Mouse (Mus musculus) kidney, embryonic 15.5 days (tissue): ENCODE measurements at regions not wholly inside any gene's neighbourhood (a gene's known extent, or its start where the extent isn't known, plus 50 kb on each side); places are given as distances from the start of the nearest gene placed in this dataset.

Experiments used
- ATAC-seq: fragments of 200-750 bp; cut with Nextera tagmentation; replicated peaks from 2 replicates; pipeline ENCODE4 v1.8.0; 2017; ENCODE audit warnings: moderate TSS enrichment; ENCODE audit not compliant: low FRiP score
- H3K27ac ChIP-seq: fragments of 300-500 bp; sonication (generic); 2 replicates; pipeline ENCODE4 v1.5.1; 2015; ENCODE audit warnings: mild to moderate bottlenecking, inconsistent platforms
- H3K27me3 ChIP-seq: fragments of 300-500 bp; sonication (generic); 2 replicates; pipeline ENCODE4 v1.6.1; 2015; ENCODE audit warnings: inconsistent platforms
- H3K36me3 ChIP-seq: fragments of 300-500 bp; sonication (generic); 2 replicates; pipeline ENCODE4 v1.6.1; 2015; ENCODE audit warnings: inconsistent platforms
- H3K4me1 ChIP-seq: fragments of 300-500 bp; sonication (generic); 2 replicates; pipeline ENCODE4 v1.6.1; 2015; ENCODE audit warnings: inconsistent platforms
- H3K4me2 ChIP-seq: fragments of 300-500 bp; sonication (generic); 2 replicates; pipeline ENCODE4 v1.6.1; 2015; ENCODE audit warnings: moderate library complexity, mild to moderate bottlenecking, inconsistent platforms
- H3K4me3 ChIP-seq: fragments of 300-500 bp; sonication (generic); replicated peaks from 2 replicates; pipeline ENCODE4 v1.5.1; 2015; ENCODE audit warnings: mild to moderate bottlenecking, inconsistent platforms
- H3K9ac ChIP-seq: fragments of 300-500 bp; sonication (generic); 2 replicates; pipeline ENCODE4 v1.6.1; 2015; ENCODE audit warnings: mild to moderate bottlenecking, inconsistent platforms
- H3K9me3 ChIP-seq: fragments of 300-500 bp; sonication (generic); replicated peaks from 2 replicates; pipeline ENCODE4 v1.6.1; 2016; ENCODE audit warnings: inconsistent platforms
- whole genome bisulfite sequencing: fragments of 180-500 bp; shearing (Covaris S2); methylation state at CpG from one replicate; pipeline ENCODE4 v1.1.7; 2015; ENCODE audit warnings: mixed read lengths; 5-methylcytosine and 5-hydroxymethylcytosine counted together

GRCm38 (mm10) chr2:45227276-45227944, 110.2 kb upstream of the Zeb2 start:
- Histone ChIP-seq H3K4me2 (no peak overlapping the region), H3K9me3 (no peaks in the 10 kb centered on the region), H3K27me3 (no peaks in the 10 kb centered on the region), H3K36me3 (no peaks in the 10 kb centered on the region), H3K4me3 (no peak overlapping the region), H3K27ac (no peak overlapping the region), H3K9ac (no peak overlapping the region), H3K4me1 (0 out of 2 replicates have a peak, but pooled peaks cover 4% of the 10 kb centered on the region)
- no peak for ATAC-seq
- WGBS = 45% methylated on average over 14 of the region's 14 CpGs

GRCm38 (mm10) chr2:45226045-45226370, 108.8 kb upstream of the Zeb2 start:
- H3K27me3 ChIP-seq = no peaks in the 10 kb centered on the region
- H3K4me1 ChIP-seq = peaks cover 10% of the 10 kb centered on the region; the same call in 1 of the 2 replicates
- WGBS = 67% methylated on average over 4 of the region's 4 CpGs
- no peak for ATAC-seq
- no peaks in the 10 kb centered on the region for H3K9me3 ChIP-seq
- H3K4me3 ChIP-seq = no peak overlapping the region
- no peak overlapping the region for H3K9ac ChIP-seq
- no peaks in the 10 kb centered on the region for H3K36me3 ChIP-seq
- no peak overlapping the region for H3K27ac ChIP-seq
- no peak overlapping the region for H3K4me2 ChIP-seq

GRCm38 (mm10) chr2:45225364-45226044, 108.3 kb upstream of the Zeb2 start:
- peaks cover 10% of the 10 kb centered on the region; the same call in 1 of the 2 replicates for H3K4me1 ChIP-seq

GRCm38 (mm10) chr2:45222213-45222612, 105.0 kb upstream of the Zeb2 start:
- Histone ChIP-seq H3K36me3 (no peaks in the 10 kb centered on the region), H3K9me3 (no peaks in the 10 kb centered on the region), H3K4me3 (no peak overlapping the region), H3K27me3 (no peaks in the 10 kb centered on the region), H3K4me2 (no peak overlapping the region), H3K27ac (no peak overlapping the region), H3K9ac (no peak overlapping the region), H3K4me1 (peaks cover 7% of the 10 kb centered on the region; the same call in 1 of the 2 replicates)
- ATAC-seq = no peak
- WGBS = 52% methylated on average over 13 of the region's 13 CpGs

More at GRCm38 (mm10) chr2:45225364-45226044, 108.3 kb upstream of the Zeb2 start:
- Histone ChIP-seq H3K4me2 (no peak overlapping the region), H3K9me3 (no peaks in the 10 kb centered on the region), H3K9ac (no peak overlapping the region), H3K27ac (no peak overlapping the region), H3K4me3 (no peak overlapping the region), H3K36me3 (no peaks in the 10 kb centered on the region), H3K27me3 (no peaks in the 10 kb centered on the region)
- whole genome bisulfite sequencing = 54% methylated on average over 9 of the region's 9 CpGs
- no peak for ATAC-seq

GRCm38 (mm10) chr2:45219851-45220250, 102.7 kb upstream of the Zeb2 start:
- Histone ChIP-seq H3K4me2 (no peak overlapping the region), H3K9ac (no peak overlapping the region), H3K27me3 (no peaks in the 10 kb centered on the region), H3K4me1 (peaks cover 7% of the 10 kb centered on the region; the same call in 1 of the 2 replicates), H3K36me3 (no peaks in the 10 kb centered on the region), H3K4me3 (no peak overlapping the region), H3K27ac (no peak overlapping the region), H3K9me3 (no peaks in the 10 kb centered on the region)
- 56% methylated on average over 5 of the region's 5 CpGs for WGBS
- no peak for ATAC-seq

- WGBS = 54% methylated on average over 2 of the region's 2 CpGs
- Histone ChIP-seq H3K27me3 (no peaks in the 10 kb centered on the region), H3K4me1 (no peaks in the 10 kb centered on the region), H3K36me3 (no peaks in the 10 kb centered on the region), H3K4me3 (no peak overlapping the region), H3K27ac (no peak overlapping the region), H3K9ac (no peak overlapping the region), H3K4me2 (no peak overlapping the region), H3K9me3 (no peaks in the 10 kb centered on the region)
- ATAC-seq = peak; percentile 74; the same call in 1 of the 2 replicates
These were observed 95.6 kb upstream of the Zeb2 start for GRCm38 (mm10) chr2:45212833-45213232.

- H3K9ac ChIP-seq = no peak overlapping the region
- H3K4me1 ChIP-seq = peaks cover 11% of the 10 kb centered on the region; the same call in 1 of the 2 replicates
- 88% methylated on average over 6 of the region's 6 CpGs for WGBS
- no peak overlapping the region for H3K27ac ChIP-seq
- no peak for ATAC-seq
- H3K4me2 ChIP-seq = no peak overlapping the region
- no peaks in the 10 kb centered on the region for H3K36me3 ChIP-seq
- no peak overlapping the region for H3K4me3 ChIP-seq
- no peaks in the 10 kb centered on the region for H3K9me3 ChIP-seq
- H3K27me3 ChIP-seq = no peaks in the 10 kb centered on the region
These were observed 91.3 kb upstream of the Zeb2 start for GRCm38 (mm10) chr2:45208526-45208925.

GRCm38 (mm10) chr2:45205756-45206155, 88.6 kb upstream of the Zeb2 start:
- Histone ChIP-seq H3K9ac (no peak overlapping the region), H3K4me1 (peaks cover 11% of the 10 kb centered on the region; the same call in 1 of the 2 replicates), H3K9me3 (no peaks in the 10 kb centered on the region), H3K27ac (no peak overlapping the region), H3K4me2 (no peak overlapping the region), H3K27me3 (no peaks in the 10 kb centered on the region), H3K4me3 (no peak overlapping the region), H3K36me3 (no peaks in the 10 kb centered on the region)
- ATAC-seq = no peak
- 47% methylated on average over 6 of the region's 6 CpGs for WGBS

GRCm38 (mm10) chr2:45205211-45205610, 88.0 kb upstream of the Zeb2 start:
- Histone ChIP-seq H3K4me2 (no peak overlapping the region), H3K9me3 (no peaks in the 10 kb centered on the region), H3K27me3 (no peaks in the 10 kb centered on the region), H3K36me3 (no peaks in the 10 kb centered on the region), H3K4me3 (no peak overlapping the region), H3K27ac (no peak overlapping the region), H3K9ac (no peak overlapping the region), H3K4me1 (peaks cover 11% of the 10 kb centered on the region; the same call in 1 of the 2 replicates)
- ATAC-seq = no peak
- WGBS = 52% methylated on average over 3 of the region's 3 CpGs

GRCm38 (mm10) chr2:45197955-45198631, 80.9 kb upstream of the Zeb2 start:
- Histone ChIP-seq H3K9me3 (no peaks in the 10 kb centered on the region), H3K27me3 (no peaks in the 10 kb centered on the region), H3K27ac (peak overlapping the region; percentile 9; the same call in 1 of the 2 replicates), H3K4me2 (no peak overlapping the region), H3K36me3 (no peaks in the 10 kb centered on the region), H3K4me1 (peaks cover 7% of the 10 kb centered on the region; the same call in 1 of the 2 replicates), H3K4me3 (no peak overlapping the region), H3K9ac (no peak overlapping the region)
- ATAC-seq = no peak
- 60% methylated on average over 13 of the region's 13 CpGs for WGBS

- WGBS = 57% methylated on average over 10 of the region's 10 CpGs
- H3K27ac ChIP-seq = peak overlapping the region; percentile 9; the same call in 1 of the 2 replicates
- H3K9ac ChIP-seq = no peak overlapping the region
- peaks cover 7% of the 10 kb centered on the region; the same call in 1 of the 2 replicates for H3K4me1 ChIP-seq
- no peaks in the 10 kb centered on the region for H3K27me3 ChIP-seq
- H3K36me3 ChIP-seq = no peaks in the 10 kb centered on the region
- ATAC-seq = no peak
- H3K9me3 ChIP-seq = no peaks in the 10 kb centered on the region
- no peak overlapping the region for H3K4me3 ChIP-seq
- H3K4me2 ChIP-seq = no peak overlapping the region
These were observed 80.1 kb upstream of the Zeb2 start for GRCm38 (mm10) chr2:45197342-45197741.

- no peak for ATAC-seq
- Histone ChIP-seq H3K36me3 (no peaks in the 10 kb centered on the region), H3K27ac (no peak overlapping the region), H3K9ac (no peak overlapping the region), H3K4me3 (no peak overlapping the region), H3K27me3 (no peaks in the 10 kb centered on the region), H3K4me2 (no peak overlapping the region), H3K9me3 (no peaks in the 10 kb centered on the region), H3K4me1 (peaks cover 7% of the 10 kb centered on the region; the same call in 1 of the 2 replicates)
- 93% methylated on average over 4 of the region's 4 CpGs for WGBS
These were observed 79.3 kb upstream of the Zeb2 start for GRCm38 (mm10) chr2:45196511-45196910.
